Mouse (Mus musculus): ENCODE results near the gene Gm20388. TPM values are rescaled to one million over a fixed set of nuclear protein-coding genes. Genes with fewer than 3 reads are reported as not detected.
A peak's percentile ranks its signal among the peaks of the same experiment; 100 is the strongest.

Gm20388 gene
- polyA plus RNA-seq, 2 experiments = 8.5 TPM; not detected in 1

GRCm38 (mm10) chr8:120926201-120926600, 1015.6 kb downstream of the Gm20388 start:
- Histone ChIP-seq H3K36me3 (replicated peaks; ENCODE audit: control insufficient read depth, insufficient read depth, low read depth) (no peaks in the 10 kb centered on the region), H3K9ac (replicated peaks) (no peak overlapping the region), H3K4me2 (ENCODE audit: low read depth) (no peak overlapping the region), H3K27me3 (ENCODE audit: control insufficient read depth, insufficient read depth, low read length) (no peaks in the 10 kb centered on the region), H3K9me3 (ENCODE audit: control insufficient read depth, low read length) (no peaks in the 10 kb centered on the region), H3K4me3 (ENCODE audit: insufficient read depth in 1 of 2, low read depth in 2 of 2, low read length in 2 of 2) (no peak overlapping the region), H3K27ac (no peak overlapping the region), H3K4me1 (replicated peaks; ENCODE audit: control insufficient read depth in 2 of 2, insufficient read depth in 2 of 2, low read length in 1 of 2) (peaks cover 0 to 2% of the 10 kb centered on the region in 2 experiments; a peak in 1 of 4 replicates)
- TF ChIP-seq EP300 (IDR thresholded peaks at IDR 0.05; ENCODE audit: low read depth) = no peak
- no peak for TF ChIP-seq CTCF (IDR thresholded peaks at IDR 0.05; ENCODE audit: low read depth)
- ATAC-seq (ENCODE audit: insufficient read depth) (no peak), DNase-seq (ENCODE audit: low read depth in 3 of 3, low spot score in 3 of 3) (no peak)
- 73% methylated on average over 9 of the region's 9 CpGs for WGBS (ENCODE audit: insufficient replicate concordance)

GRCm38 (mm10) chr8:120928082-120928481, 1017.4 kb downstream of the Gm20388 start:
- Histone ChIP-seq H3K9me3 (ENCODE audit: control insufficient read depth, low read length) (no peaks in the 10 kb centered on the region), H3K4me3 (ENCODE audit: insufficient read depth in 1 of 2, low read depth in 2 of 2, low read length in 2 of 2) (no peak overlapping the region), H3K4me2 (ENCODE audit: low read depth) (no peak overlapping the region), H3K36me3 (replicated peaks; ENCODE audit: control insufficient read depth, insufficient read depth, low read depth) (no peaks in the 10 kb centered on the region), H3K27ac (no peak overlapping the region), H3K4me1 (replicated peaks; ENCODE audit: control insufficient read depth in 2 of 2, insufficient read depth in 2 of 2, low read length in 1 of 2) (no peaks in the 10 kb centered on the region), H3K9ac (replicated peaks) (no peak overlapping the region), H3K27me3 (ENCODE audit: control insufficient read depth, insufficient read depth, low read length) (no peaks in the 10 kb centered on the region)
- TF ChIP-seq CTCF (IDR thresholded peaks at IDR 0.05; ENCODE audit: low read depth) (no peak), EP300 (IDR thresholded peaks at IDR 0.05; ENCODE audit: low read depth) (no peak)
- no peak for DNase-seq (ENCODE audit: low read depth in 3 of 3, low spot score in 3 of 3)
- ATAC-seq (ENCODE audit: insufficient read depth) = no peak
- 64% methylated on average over 6 of the region's 6 CpGs for WGBS (ENCODE audit: insufficient replicate concordance)

- H3K4me3 ChIP-seq (ENCODE audit: insufficient read depth in 1 of 2, low read depth in 2 of 2, low read length in 2 of 2) = no peak overlapping the region
- H3K27me3 ChIP-seq (ENCODE audit: control insufficient read depth, insufficient read depth, low read length) = no peaks in the 10 kb centered on the region
- WGBS (ENCODE audit: insufficient replicate concordance) = 60% methylated on average over 9 of the region's 9 CpGs
- H3K9ac ChIP-seq (replicated peaks) = no peak overlapping the region
- H3K27ac ChIP-seq = no peak overlapping the region
- H3K4me1 ChIP-seq (replicated peaks; ENCODE audit: control insufficient read depth in 2 of 2, insufficient read depth in 2 of 2, low read length in 1 of 2) = no peaks in the 10 kb centered on the region; a peak in 2 of 4 replicates
- no peaks in the 10 kb centered on the region for H3K36me3 ChIP-seq (replicated peaks; ENCODE audit: control insufficient read depth, insufficient read depth, low read depth)
- ATAC-seq (ENCODE audit: insufficient read depth) (no peak), DNase-seq (ENCODE audit: low read depth in 3 of 3, low spot score in 3 of 3) (no peak)
- no peak overlapping the region for H3K4me2 ChIP-seq (ENCODE audit: low read depth)
- no peaks in the 10 kb centered on the region for H3K9me3 ChIP-seq (ENCODE audit: control insufficient read depth, low read length)
- TF ChIP-seq EP300 (IDR thresholded peaks at IDR 0.05; ENCODE audit: low read depth) (no peak), CTCF (IDR thresholded peaks at IDR 0.05; ENCODE audit: low read depth) (no peak)
Measured at GRCm38 (mm10) chr8:120934596-120934995, 1024.0 kb downstream of the Gm20388 start.

GRCm38 (mm10) chr8:120936685-120937084, 1026.0 kb downstream of the Gm20388 start:
- no peak overlapping the region for H3K4me3 ChIP-seq (ENCODE audit: insufficient read depth in 1 of 2, low read depth in 2 of 2, low read length in 2 of 2)
- no peak overlapping the region for H3K27ac ChIP-seq
- H3K4me2 ChIP-seq (ENCODE audit: low read depth) = no peak overlapping the region
- H3K9ac ChIP-seq (replicated peaks) = no peak overlapping the region
- H3K36me3 ChIP-seq (replicated peaks; ENCODE audit: control insufficient read depth, insufficient read depth, low read depth) = no peaks in the 10 kb centered on the region
- TF ChIP-seq CTCF (IDR thresholded peaks at IDR 0.05; ENCODE audit: low read depth) (no peak), EP300 (IDR thresholded peaks at IDR 0.05; ENCODE audit: low read depth) (no peak)
- H3K9me3 ChIP-seq (ENCODE audit: control insufficient read depth, low read length) = no peaks in the 10 kb centered on the region
- no peaks in the 10 kb centered on the region; a peak in 2 of 4 replicates for H3K4me1 ChIP-seq (replicated peaks; ENCODE audit: control insufficient read depth in 2 of 2, insufficient read depth in 2 of 2, low read length in 1 of 2)
- peak in 1 of 3 experiments; percentile 15 for DNase-seq (ENCODE audit: low read depth in 3 of 3, low spot score in 3 of 3)
- ATAC-seq (ENCODE audit: insufficient read depth) = peak; percentile 68
- 30% methylated on average over 10 of the region's 10 CpGs for WGBS (ENCODE audit: insufficient replicate concordance)
- H3K27me3 ChIP-seq (ENCODE audit: control insufficient read depth, insufficient read depth, low read length) = no peaks in the 10 kb centered on the region

GRCm38 (mm10) chr8:120937474-120937873, 1026.8 kb downstream of the Gm20388 start:
- H3K4me1 ChIP-seq (replicated peaks; ENCODE audit: control insufficient read depth in 2 of 2, insufficient read depth in 2 of 2, low read length in 1 of 2) = no peaks in the 10 kb centered on the region; a peak in 2 of 4 replicates
- H3K4me3 ChIP-seq (ENCODE audit: insufficient read depth in 1 of 2, low read depth in 2 of 2, low read length in 2 of 2) = no peak overlapping the region
- ATAC-seq (ENCODE audit: insufficient read depth) = no peak
- no peaks in the 10 kb centered on the region for H3K27me3 ChIP-seq (ENCODE audit: control insufficient read depth, insufficient read depth, low read length)
- no peaks in the 10 kb centered on the region for H3K9me3 ChIP-seq (ENCODE audit: control insufficient read depth, low read length)
- H3K9ac ChIP-seq (replicated peaks) = no peak overlapping the region
- WGBS (ENCODE audit: insufficient replicate concordance) = 38% methylated on average over 7 of the region's 9 CpGs
- no peaks in the 10 kb centered on the region for H3K36me3 ChIP-seq (replicated peaks; ENCODE audit: control insufficient read depth, insufficient read depth, low read depth)
- H3K4me2 ChIP-seq (ENCODE audit: low read depth) = no peak overlapping the region
- DNase-seq (ENCODE audit: low read depth in 3 of 3, low spot score in 3 of 3) = no peak
- no peak overlapping the region for H3K27ac ChIP-seq
- TF ChIP-seq CTCF (IDR thresholded peaks at IDR 0.05; ENCODE audit: low read depth) (no peak), EP300 (IDR thresholded peaks at IDR 0.05; ENCODE audit: low read depth) (no peak)

Measured in liver, embryonic 14.5 days (tissue).